Mouse (Mus musculus) heart, postnatal 0 days (tissue): ENCODE measurements around the gene Efhd1. TPM values are rescaled to one million over a fixed set of nuclear protein-coding genes. Genes with fewer than 3 reads are reported as not detected.

ENCODE experiments used
- ATAC-seq: fragments of 200-750 bp; cut with Nextera tagmentation; 2 replicates; pipeline ENCODE4 v1.8.0; 2017; ENCODE audit warnings: low read depth, moderate number of reproducible peaks, moderate library complexity; ENCODE audit not compliant: insufficient read depth
- DNase-seq: peaks from one replicate; pipeline ENCODE4 v3.0.0-alpha.2; 2016; ENCODE audit warnings: low spot score
- H3K27ac ChIP-seq: fragments of 300-500 bp; sonication (generic); 2 replicates; pipeline ENCODE4 v1.5.1; 2014; ENCODE audit warnings: low read depth, mild to moderate bottlenecking
- H3K27me3 ChIP-seq: fragments of 300-500 bp; sonication (generic); 2 replicates; pipeline ENCODE4 v1.6.1; 2014; ENCODE audit warnings: low read length, mixed read lengths; ENCODE audit not compliant: control insufficient read depth, insufficient read depth
- H3K36me3 ChIP-seq: fragments of 300-500 bp; sonication (generic); replicated peaks from 2 replicates; pipeline ENCODE4 v1.6.1; 2014; ENCODE audit warnings: low read length, mixed read lengths; ENCODE audit not compliant: control insufficient read depth, insufficient read depth
- H3K4me1 ChIP-seq: fragments of 300-500 bp; sonication (generic); 2 replicates; pipeline ENCODE4 v1.6.1; 2014; ENCODE audit warnings: antibody characterized with exemption; ENCODE audit not compliant: control insufficient read depth, insufficient read depth
- H3K4me2 ChIP-seq: fragments of 300-500 bp; sonication (generic); 2 replicates; pipeline ENCODE4 v1.6.1; 2014; ENCODE audit warnings: low read depth, mild to moderate bottlenecking, low read length, moderate library complexity
- H3K4me3 ChIP-seq: fragments of 300-500 bp; sonication (generic); 2 replicates; pipeline ENCODE4 v1.5.1; 2014; ENCODE audit warnings: low read depth, low read length
- H3K9ac ChIP-seq: fragments of 300-500 bp; sonication (generic); replicated peaks from 2 replicates; pipeline ENCODE4 v1.6.1; 2014; ENCODE audit warnings: low read depth, low read length, mixed read lengths
- H3K9me3 ChIP-seq: fragments of 300-500 bp; sonication (generic); replicated peaks from 2 replicates; pipeline ENCODE4 v1.6.1; 2016; ENCODE audit warnings: low read length; ENCODE audit not compliant: control insufficient read depth
- CTCF ChIP-seq: IDR thresholded peaks from 2 replicates; pipeline ENCODE4 v1.5.1; 2016; ENCODE audit warnings: antibody characterized with exemption, control low read depth, low read depth
- EP300 ChIP-seq: IDR thresholded peaks from 2 replicates; pipeline ENCODE4 v1.6.1; 2016; ENCODE audit warnings: antibody characterized with exemption, low read depth
- WGBS: fragments of 180-500 bp; shearing (Covaris S2); extraction: QIAGEN DNeasy Blood & Tissue Kit; methylation state at CpG from one replicate; pipeline ENCODE4 v1.1.7; 2014; 5-methylcytosine and 5-hydroxymethylcytosine counted together
- polyA plus RNA-seq: library from polyadenylated mRNA; unstranded; fragments of >200 nt; fragmentation: Nextera tagmentation; extraction: Ambion mirVana; gene quantifications from 2 replicates; pipeline ENCODE4 v1.2.1, GENCODE M21; 2015
- total RNA-seq: library from RNA; depleted of rRNA; stranded (reverse); fragments of >200 nt; gene quantifications from 2 replicates; pipeline ENCODE4 v1.2.3, GENCODE M21; 2014; ENCODE audit warnings: low replicate concordance

The Efhd1 gene
- total and polyA plus RNA-seq, 2 experiments from 2014 or later: 0.38 to 2.5 TPM

DNA sequence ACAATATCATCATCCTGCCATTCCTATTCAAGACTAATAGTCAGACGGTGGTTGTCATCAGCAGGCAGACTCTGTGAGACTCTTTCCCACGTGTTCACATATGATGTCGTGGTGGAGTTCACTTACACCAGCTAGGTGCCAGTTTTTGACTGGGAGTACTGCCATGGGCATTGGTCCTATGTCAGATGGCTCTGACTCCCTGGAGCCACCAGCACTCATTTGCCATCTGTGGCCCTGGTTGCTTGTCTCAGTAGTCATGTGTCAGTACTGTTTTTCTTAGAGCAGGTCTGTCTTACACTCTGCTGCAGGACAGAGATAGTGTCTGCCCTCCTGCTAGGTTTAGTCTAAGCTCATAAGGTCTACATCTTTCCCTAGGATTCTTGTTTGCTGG is 37.0 kb upstream of the Efhd1 start:
- H3K36me3 ChIP-seq: peaks cover 97% of the 10 kb centered on the region
- H3K27me3 ChIP-seq: no peaks in the 10 kb centered on the region
- H3K4me3 ChIP-seq: no peak overlapping the region
- WGBS: 87% methylated on average over 3 of the region's 3 CpGs
- no peak overlapping the region for H3K27ac ChIP-seq
- no peak for TF ChIP-seq CTCF
- TF ChIP-seq EP300: no peak
- no peaks in the 10 kb centered on the region for H3K9me3 ChIP-seq
- H3K4me2 ChIP-seq: no peak overlapping the region
- no peak for ATAC-seq
- no peak for DNase-seq
- H3K9ac ChIP-seq: no peak overlapping the region
- no peaks in the 10 kb centered on the region for H3K4me1 ChIP-seq

DNA sequence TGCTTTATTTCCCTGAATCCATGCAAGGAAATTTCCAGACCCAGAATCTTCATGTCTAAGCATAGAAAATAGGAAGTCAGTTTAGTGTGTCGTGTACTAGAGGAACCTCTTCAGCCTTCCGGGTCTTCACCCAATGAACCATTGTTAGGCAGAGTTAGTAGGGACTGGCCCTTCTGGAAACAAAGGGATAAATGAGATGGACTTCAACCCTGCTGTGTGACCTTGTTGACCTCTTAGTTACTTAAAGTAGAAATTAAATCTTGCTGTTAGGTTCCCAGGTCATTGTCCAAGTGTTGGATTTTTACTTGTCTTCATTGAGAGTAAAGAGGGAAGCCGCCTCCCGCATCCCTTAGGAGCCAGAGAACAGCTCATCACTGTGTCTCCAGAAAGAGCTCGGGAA is 33.6 kb upstream of the Efhd1 start:
- no peaks in the 10 kb centered on the region for H3K4me1 ChIP-seq
- no peak overlapping the region for H3K9ac ChIP-seq
- H3K9me3 ChIP-seq: no peaks in the 10 kb centered on the region
- H3K4me3 ChIP-seq: no peak overlapping the region
- H3K27me3 ChIP-seq: no peaks in the 10 kb centered on the region
- H3K36me3 ChIP-seq: peaks cover 97% of the 10 kb centered on the region
- 87% methylated on average over 5 of the region's 5 CpGs for WGBS
- DNase-seq (no peak), ATAC-seq (no peak)
- H3K4me2 ChIP-seq: no peak overlapping the region
- no peak for TF ChIP-seq CTCF
- TF ChIP-seq EP300: no peak
- H3K27ac ChIP-seq: no peak overlapping the region

GRCm38 (mm10) chr1:87232197-87232596 is 32.0 kb upstream of the Efhd1 start:
- Histone ChIP-seq H3K27ac (no peak overlapping the region), H3K9ac (no peak overlapping the region), H3K36me3 (peaks cover 97% of the 10 kb centered on the region), H3K27me3 (no peaks in the 10 kb centered on the region), H3K4me3 (no peak overlapping the region), H3K4me1 (no peaks in the 10 kb centered on the region), H3K4me2 (no peak overlapping the region), H3K9me3 (no peaks in the 10 kb centered on the region)
- DNase-seq (no peak), ATAC-seq (no peak)
- TF ChIP-seq EP300 (no peak), CTCF (no peak)
- WGBS: 83% methylated on average over 7 of the region's 7 CpGs

DNA sequence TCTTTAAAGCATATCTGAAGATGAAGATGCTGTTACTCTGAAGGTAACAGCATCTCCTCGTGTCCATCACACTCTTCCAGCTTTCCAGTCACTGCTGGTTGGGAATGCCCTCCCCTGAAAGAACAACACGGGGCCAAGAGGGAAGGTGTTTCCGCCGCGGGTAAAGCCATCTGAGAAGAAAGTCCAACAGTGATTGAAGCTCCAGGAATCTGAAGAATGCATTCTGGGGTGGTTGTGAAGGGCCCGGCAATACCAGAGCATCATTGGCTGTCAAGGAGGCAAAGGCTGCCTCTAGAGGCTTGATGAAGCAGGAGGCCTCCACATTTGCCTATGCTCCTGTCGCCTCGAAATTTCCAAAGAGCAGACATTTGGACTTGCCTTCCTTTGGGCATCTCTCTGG is 25.1 kb upstream of the Efhd1 start:
- ATAC-seq: no peak
- no peaks in the 10 kb centered on the region for H3K9me3 ChIP-seq
- DNase-seq: no peak
- no peak overlapping the region for H3K27ac ChIP-seq
- 32% methylated on average over 8 of the region's 8 CpGs for WGBS
- H3K4me2 ChIP-seq: no peak overlapping the region
- no peaks in the 10 kb centered on the region for H3K27me3 ChIP-seq
- H3K36me3 ChIP-seq: peaks cover 56% of the 10 kb centered on the region
- no peak for TF ChIP-seq EP300
- no peak for TF ChIP-seq CTCF
- no peaks in the 10 kb centered on the region for H3K4me1 ChIP-seq
- H3K9ac ChIP-seq: no peak overlapping the region
- no peak overlapping the region for H3K4me3 ChIP-seq

DNA sequence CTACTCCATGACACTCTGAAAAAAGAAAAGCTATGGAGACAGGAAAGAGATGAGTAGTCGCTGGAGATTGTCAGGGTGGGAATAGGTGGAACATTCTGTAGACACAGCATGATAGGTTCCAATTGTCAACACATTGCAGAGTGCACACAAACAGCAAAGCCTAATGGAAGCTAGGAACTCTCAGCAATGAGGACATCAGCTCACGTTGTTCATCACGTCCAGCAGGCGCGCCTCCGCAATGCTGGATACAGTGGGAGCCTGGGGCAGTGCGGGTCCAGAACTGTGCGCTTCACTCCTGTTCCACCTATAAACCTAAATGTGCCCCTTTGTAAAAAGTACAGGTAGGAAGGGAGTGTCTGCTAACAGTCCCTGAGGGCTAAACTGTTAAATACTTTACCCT is 21.1 kb upstream of the Efhd1 start:
- 85% methylated on average over 8 of the region's 8 CpGs for WGBS
- H3K4me1 ChIP-seq: no peaks in the 10 kb centered on the region
- H3K27me3 ChIP-seq: no peaks in the 10 kb centered on the region
- H3K36me3 ChIP-seq: peaks cover 17% of the 10 kb centered on the region
- no peak overlapping the region for H3K27ac ChIP-seq
- H3K4me3 ChIP-seq: no peak overlapping the region
- TF ChIP-seq CTCF: no peak
- TF ChIP-seq EP300: no peak
- H3K9me3 ChIP-seq: no peaks in the 10 kb centered on the region
- no peak for DNase-seq
- no peak overlapping the region for H3K4me2 ChIP-seq
- no peak overlapping the region for H3K9ac ChIP-seq
- ATAC-seq: no peak

DNA sequence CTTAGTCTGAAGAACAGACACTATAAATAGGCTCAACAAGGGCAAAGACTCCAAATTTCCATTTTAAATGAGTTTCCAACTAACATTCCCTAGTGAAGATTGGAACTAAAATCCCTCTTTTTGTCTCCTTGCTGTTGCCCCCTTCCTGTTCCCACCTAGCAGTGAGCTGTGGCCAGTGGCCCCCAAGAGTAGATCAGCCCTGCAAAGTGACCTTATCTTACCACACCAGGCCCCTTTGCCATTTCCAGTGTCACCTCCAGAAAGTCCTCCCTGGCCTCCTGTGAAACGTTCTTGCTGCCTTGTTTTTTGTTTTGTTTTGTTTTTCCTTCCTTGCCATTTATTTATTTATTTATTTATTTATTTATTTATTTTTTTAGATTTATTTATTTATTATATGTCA is 18.7 kb upstream of the Efhd1 start:
- Histone ChIP-seq H3K4me1 (no peaks in the 10 kb centered on the region), H3K4me2 (no peak overlapping the region), H3K27ac (no peak overlapping the region), H3K27me3 (no peaks in the 10 kb centered on the region), H3K4me3 (no peak overlapping the region), H3K9me3 (no peaks in the 10 kb centered on the region), H3K36me3 (no peaks in the 10 kb centered on the region), H3K9ac (no peak overlapping the region)
- 10% methylated on average over 1 of the region's 1 CpGs for WGBS
- ATAC-seq (no peak), DNase-seq (no peak)
- TF ChIP-seq EP300 (no peak), CTCF (no peak)
